Mouse (Mus musculus) liver, adult (tissue): Measurements from ENCODE around the gene Ubl7.

Experiments used
- GATA4 ChIP-seq: IDR thresholded peaks from 2 replicates; pipeline ENCODE4 v1.6.1; 2014; ENCODE audit warnings: mild to moderate bottlenecking, low read length; ENCODE audit not compliant: insufficient replicate concordance

Ubl7 gene

GRCm38 (mm10) chr9:57938225-57939055, 27.7 kb downstream of the Ubl7 start:
- no peak for TF ChIP-seq GATA4

DNA sequence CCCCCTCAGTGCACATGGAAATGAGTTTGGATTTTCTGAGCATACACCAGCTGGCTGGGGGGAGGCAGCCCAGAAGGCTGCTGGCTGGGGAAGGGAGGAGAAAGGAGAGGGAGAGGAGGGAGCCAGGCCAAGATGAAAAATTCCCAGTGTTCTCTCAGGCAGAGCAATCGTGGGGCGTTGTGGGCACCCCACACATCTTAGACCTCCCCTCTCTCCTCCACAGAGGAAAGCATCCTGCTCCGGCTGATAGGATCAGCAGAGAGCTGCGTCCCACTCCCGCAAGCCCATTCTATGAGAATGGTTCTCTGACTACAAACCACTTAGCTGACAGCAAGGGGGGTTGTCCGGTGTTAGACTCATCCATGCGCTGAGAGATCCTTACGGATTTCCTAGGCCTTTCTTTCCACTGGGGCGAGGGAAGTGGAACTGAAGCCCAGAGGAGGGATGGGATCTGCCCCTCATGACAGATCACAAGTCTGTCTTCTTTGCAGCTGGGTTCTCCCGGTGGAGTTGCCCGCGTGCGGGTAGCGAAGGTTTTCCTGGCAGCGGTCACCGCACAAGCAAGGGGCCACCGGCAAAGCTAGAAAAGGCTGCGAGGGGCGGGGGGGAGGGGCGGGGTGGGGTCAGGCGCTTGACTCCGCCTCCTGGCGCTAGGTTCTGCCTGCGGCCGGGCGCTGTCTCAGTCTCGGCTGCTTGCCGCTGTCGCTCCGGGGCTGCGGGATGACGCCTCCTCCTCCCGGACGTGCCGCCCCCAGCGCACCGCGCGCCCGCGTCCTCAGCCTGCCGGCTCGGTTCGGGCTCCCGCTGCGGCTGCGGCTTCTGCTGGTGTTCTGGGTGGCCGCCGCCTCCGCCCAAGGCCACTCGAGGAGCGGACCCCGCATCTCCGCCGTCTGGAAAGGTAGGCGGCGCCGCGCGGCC, 28.9 kb downstream of the Ubl7 start, which contains the start of gene Sema7a:
TSS of gene Sema7a (plus strand) at position 682 of the 918 bp plus-strand sequence.
- no peak for TF ChIP-seq GATA4

GRCm38 (mm10) chr9:57940349-57940794, 29.6 kb downstream of the Ubl7 start:
- no peak for TF ChIP-seq GATA4

GRCm38 (mm10) chr9:57940861-57941638, 30.3 kb downstream of the Ubl7 start:
- TF ChIP-seq GATA4, result no peak

DNA sequence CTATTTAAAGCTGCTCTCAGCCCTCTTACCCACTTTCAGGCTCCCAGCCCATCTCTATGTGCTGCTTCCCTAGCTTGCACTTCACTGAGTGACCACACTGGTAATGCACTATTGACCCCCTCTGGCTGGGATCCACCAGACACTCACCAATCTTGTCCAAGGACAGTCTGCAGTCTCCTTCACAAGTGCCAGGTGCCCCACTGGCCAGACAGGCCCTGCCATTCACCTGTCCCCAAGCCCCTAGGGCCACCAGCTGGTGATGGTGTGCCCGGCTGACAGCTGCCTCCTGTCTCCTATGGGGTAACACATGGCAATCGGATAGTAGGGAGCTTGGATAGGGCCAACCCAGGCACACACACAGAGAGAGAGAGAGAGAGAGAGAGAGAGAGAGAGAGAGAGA, 31.3 kb downstream of the Ubl7 start:
- no peak for TF ChIP-seq GATA4

- no peak for TF ChIP-seq GATA4
These were observed 32.3 kb downstream of the Ubl7 start for GRCm38 (mm10) chr9:57943067-57943466.

DNA sequence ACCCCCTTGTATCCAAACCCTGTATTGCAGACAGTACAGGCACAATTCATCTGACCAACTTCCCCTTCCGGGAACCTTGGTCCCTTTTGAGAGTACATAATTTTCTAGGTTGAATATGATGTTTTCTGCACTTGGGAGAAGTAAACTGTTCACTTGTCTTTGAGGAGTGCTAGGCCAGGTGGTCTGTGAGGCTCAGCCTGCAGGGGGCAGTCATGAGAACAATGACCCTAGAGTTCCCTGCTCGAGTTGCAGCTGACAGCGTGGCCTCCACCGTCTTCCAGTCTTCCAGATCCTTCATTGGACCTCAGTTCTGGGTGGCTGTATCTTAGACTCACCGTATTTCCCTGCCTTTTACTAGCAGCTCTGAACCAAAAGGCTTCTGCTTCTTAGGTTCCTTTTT, 33.8 kb downstream of the Ubl7 start:
- TF ChIP-seq GATA4, result no peak

DNA sequence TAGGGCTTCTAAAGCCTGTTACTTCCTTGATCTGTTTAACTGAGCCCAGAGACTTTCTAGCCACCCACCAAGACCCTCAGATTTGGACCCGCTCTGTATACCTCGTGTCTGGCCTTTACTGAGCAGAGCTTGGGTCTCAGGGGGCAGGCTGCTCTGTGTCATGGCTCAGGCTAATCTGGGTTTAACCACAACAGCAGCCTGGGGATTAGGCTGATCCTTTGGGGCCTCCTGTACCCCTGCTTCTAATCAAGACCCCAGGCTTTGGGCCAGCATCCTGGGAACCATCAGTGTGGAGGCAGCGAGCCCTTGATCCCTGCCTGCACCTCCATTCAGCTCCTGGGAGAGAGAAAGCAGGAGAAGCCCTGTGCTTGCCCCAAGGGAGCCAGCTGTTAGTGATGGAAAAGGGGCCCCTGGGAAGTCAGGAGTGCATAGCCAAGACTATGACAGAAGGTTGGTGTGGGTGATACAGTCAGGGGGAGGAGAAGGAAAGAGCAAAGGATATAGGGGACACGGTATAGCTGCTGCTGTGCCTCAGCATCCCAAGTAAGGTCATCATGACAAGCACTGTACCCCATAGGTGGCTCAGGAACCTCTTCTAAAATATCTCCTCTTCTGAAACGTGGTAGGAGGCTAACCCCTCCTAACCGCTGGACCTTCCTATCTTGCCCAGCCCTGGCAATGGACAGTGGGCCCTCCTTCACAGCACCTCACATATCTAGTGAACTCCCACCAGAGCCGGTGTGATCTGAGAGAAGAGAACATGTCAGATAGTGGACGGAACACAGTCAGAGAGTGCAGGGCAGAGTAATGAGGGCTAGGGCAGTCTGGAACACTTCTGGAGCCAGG, 35.2 kb downstream of the Ubl7 start:
- no peak for TF ChIP-seq GATA4

DNA sequence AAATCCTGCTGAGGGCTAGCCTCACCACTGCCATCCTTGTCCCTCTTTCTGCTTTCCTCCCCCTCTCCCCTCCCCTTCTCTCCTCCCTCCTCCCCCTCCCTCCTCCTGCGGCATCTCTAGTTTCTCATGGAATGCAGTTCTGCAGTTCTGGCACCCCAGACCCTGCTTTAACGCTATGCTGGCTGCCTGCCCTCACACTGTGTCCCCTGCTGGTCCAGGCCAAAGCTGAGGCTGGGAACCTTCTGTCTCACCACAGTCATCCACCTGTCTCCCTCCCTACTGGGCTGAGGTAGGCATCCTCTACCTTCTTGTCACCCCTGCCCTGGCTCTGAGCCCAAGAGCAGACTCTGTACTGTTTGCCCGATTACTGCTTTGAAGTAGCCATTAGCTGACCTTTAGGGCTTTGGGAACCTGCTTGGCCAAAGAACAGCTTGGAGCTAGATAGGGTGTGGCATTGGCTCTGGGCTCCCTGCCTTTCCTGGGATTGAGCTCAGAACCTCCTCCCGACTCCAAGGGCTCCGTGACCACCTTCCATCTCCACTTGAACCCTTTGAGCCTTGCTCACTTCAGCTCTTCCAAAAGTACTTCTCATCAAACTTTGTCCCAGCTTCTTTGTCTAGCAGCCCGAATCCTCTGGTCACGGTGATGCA, 36.7 kb downstream of the Ubl7 start:
- no peak for TF ChIP-seq GATA4

DNA sequence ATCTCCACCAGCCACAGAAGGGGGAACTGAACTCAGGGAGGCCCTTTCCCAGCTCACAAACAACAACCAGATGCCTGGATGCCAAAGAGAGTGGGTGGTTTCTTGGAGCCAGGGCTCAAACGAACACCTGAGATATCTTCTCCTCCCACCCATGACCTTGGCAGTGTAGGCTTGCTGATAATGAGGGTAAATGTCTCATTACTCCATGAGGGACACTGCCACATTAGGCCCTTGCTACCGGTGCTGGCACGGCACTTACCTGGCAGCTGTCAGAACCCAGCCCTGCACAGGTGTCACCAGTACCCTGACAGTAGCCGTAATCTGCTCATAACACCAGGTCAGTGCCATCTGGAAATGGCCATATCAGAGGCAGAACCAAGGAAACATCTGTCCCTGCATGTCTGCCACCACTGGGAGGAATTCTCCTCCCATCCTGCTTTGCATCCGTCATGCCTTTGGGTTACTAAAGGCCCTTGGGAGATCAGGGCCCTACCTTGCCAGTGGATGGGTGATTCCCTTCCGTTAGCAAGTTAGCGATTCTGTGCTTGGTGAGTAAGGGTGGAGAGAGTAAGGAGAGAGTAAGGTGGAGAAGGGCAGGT, 37.7 kb downstream of the Ubl7 start:
- TF ChIP-seq GATA4, result no peak

DNA sequence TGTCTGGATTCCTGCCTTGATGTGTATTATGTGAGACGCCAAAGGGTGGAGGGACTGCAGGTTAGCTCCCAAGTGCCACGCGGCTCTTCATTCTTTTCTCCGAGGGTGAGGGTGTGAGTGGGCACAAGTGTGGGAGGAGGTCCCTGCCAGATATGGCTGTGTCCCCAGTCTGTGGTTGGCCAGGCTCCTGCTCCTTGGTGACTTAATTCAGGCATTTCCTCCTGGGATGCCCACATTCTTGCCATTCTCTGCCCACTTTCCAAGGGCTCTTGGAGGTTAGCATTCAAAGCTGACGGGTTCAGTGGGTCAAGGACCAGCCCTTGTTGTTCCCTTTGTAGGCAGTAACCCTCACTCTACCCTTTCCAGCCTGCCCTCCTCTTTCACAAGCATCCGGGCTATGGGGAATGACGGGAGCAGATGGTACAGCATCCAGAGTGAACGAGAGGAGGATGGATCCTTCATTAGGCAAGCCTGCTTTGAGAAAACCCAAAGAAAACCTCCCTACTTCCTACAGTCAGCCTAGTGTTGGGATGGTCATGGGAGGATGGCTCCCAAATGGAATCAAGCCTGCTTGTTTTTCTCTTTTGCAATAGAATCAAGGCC, 38.4 kb downstream of the Ubl7 start:
- TF ChIP-seq GATA4, result no peak

DNA sequence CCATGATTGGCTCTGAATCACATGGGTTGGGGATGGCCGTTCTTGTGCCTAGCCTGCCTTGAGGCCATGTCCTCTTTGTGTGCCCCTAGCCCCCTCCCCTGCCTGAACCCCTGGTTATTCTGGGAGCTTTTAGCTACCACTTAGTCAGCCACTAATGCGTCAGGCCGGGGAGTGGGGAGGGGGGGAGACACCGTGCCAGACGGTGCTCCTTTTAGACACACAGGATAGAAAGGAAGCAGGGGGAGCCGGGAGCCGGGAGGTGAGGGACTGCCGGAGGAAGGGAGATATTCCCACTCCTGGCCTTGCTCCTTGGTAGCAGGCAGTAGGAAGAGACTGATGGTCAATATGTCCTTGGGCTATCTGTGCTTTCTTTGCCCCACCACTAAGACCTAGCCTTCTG, 39.1 kb downstream of the Ubl7 start:
- no peak for TF ChIP-seq GATA4

DNA sequence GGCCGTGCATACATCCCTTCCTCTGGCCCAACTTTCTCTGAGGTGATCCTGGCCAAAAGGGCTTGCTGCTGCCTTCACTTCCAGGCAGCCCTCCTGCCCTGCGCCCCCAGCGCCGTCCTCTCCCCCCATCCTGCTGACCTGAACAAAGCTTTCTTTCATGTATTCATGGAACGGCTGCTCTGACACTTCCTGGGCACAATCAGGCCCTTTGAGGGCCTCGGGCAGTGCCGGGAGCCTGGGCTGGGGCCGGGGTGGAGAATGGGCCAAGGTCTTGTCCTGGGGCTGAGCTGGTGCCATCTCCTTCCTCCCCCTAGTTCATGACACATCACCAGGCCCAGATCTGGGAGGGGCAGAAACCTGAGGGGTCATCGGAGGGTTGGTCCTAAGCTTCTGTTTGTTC, 39.7 kb downstream of the Ubl7 start:
- TF ChIP-seq GATA4, result no peak
